Mouse (Mus musculus) neural tube, embryonic 14.5 days (tissue): ENCODE results near the gene Zfp422. TPM values are rescaled to one million over a fixed set of nuclear protein-coding genes. Genes with fewer than 3 reads are reported as not detected.

Source experiments
- ATAC-seq: fragments of 200-750 bp; cut with Nextera tagmentation; 2 replicates; pipeline ENCODE4 v1.8.0; 2017; ENCODE audit warnings: low read depth, mild to moderate bottlenecking, moderate TSS enrichment, moderate library complexity
- H3K27ac ChIP-seq: fragments of 300-500 bp; sonication (generic); 2 replicates; pipeline ENCODE4 v1.5.1; 2014; ENCODE audit warnings: low read depth, mild to moderate bottlenecking, control low read depth, low read length, moderate library complexity, mixed read lengths
- H3K27me3 ChIP-seq: fragments of 300-500 bp; sonication (generic); 2 replicates; pipeline ENCODE4 v1.6.1; 2014; ENCODE audit warnings: low read length; ENCODE audit not compliant: control insufficient read depth, insufficient read depth
- H3K36me3 ChIP-seq: fragments of 300-500 bp; sonication (generic); 2 replicates; pipeline ENCODE4 v1.6.1; 2014; ENCODE audit warnings: low read length, mixed read lengths; ENCODE audit not compliant: control insufficient read depth, insufficient read depth
- H3K4me1 ChIP-seq: fragments of 300-500 bp; sonication (generic); 2 replicates; pipeline ENCODE4 v1.6.1; 2014; ENCODE audit warnings: low read length; ENCODE audit not compliant: control insufficient read depth, insufficient read depth
- H3K4me2 ChIP-seq: fragments of 300-500 bp; sonication (generic); 2 replicates; pipeline ENCODE4 v1.6.1; 2014; ENCODE audit warnings: mild to moderate bottlenecking, low read depth, low read length, control low read depth
- H3K4me3 ChIP-seq: fragments of 300-500 bp; sonication (generic); 2 replicates; pipeline ENCODE4 v1.5.1; 2014; ENCODE audit warnings: low read depth, low read length, control low read depth, mixed read lengths
- H3K9ac ChIP-seq: fragments of 300-500 bp; sonication (generic); replicated peaks from 2 replicates; pipeline ENCODE4 v1.6.1; 2014; ENCODE audit warnings: low read depth, mild to moderate bottlenecking, control low read depth, low read length, mixed read lengths
- H3K9me3 ChIP-seq: fragments of 300-500 bp; sonication (generic); 2 replicates; pipeline ENCODE4 v1.6.1; 2016; ENCODE audit warnings: low read length; ENCODE audit not compliant: control insufficient read depth
- WGBS: fragments of 180-500 bp; shearing (Covaris S2); extraction: QIAGEN DNeasy Blood & Tissue Kit; methylation state at CpG from one replicate; pipeline ENCODE4 v1.1.7; 2014; 5-methylcytosine and 5-hydroxymethylcytosine counted together
- polyA plus RNA-seq: library from polyadenylated mRNA; unstranded; fragments of >200 nt; fragmentation: Nextera tagmentation; extraction: Ambion mirVana; gene quantifications from 2 replicates; pipeline ENCODE4 v1.2.1, GENCODE M21; 2014

The Zfp422 gene
- polyA plus RNA-seq, 1 experiment from 2014 or later, result 133 TPM

- no peak overlapping the region for H3K4me3 ChIP-seq
- 60% methylated on average over 2 of the region's 2 CpGs for WGBS
- no peaks in the 10 kb centered on the region for H3K36me3 ChIP-seq
- no peak for ATAC-seq
- no peaks in the 10 kb centered on the region for H3K9me3 ChIP-seq
- no peak overlapping the region for H3K27ac ChIP-seq
- no peak overlapping the region for H3K9ac ChIP-seq
- H3K4me1 ChIP-seq, result no peaks in the 10 kb centered on the region
- H3K27me3 ChIP-seq, result no peaks in the 10 kb centered on the region
- no peak overlapping the region for H3K4me2 ChIP-seq
These were observed 10.9 kb upstream of the Zfp422 start for GRCm38 (mm10) chr6:116639663-116640062.

DNA sequence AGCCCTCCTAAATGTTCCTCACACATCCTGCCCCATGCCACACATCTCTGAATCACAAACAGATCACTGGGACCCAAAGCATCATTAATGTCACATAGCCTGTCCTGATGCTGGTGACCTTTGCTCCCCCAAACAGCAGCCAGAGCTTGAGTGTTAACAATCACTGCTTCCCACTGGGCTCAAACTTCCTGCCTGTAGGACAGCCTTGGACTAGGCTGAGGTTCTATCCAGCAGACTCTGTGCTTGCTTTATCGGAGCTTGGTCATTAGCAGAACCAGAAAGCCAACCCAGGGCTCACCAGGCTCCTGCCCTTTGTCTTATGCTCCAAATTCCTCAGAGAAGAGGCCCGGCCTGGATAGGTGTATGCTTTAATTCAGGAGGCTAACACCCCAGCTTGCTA, 10.1 kb upstream of the Zfp422 start:
- ATAC-seq, result no peak
- Histone ChIP-seq H3K27me3 (no peaks in the 10 kb centered on the region), H3K9me3 (no peaks in the 10 kb centered on the region), H3K27ac (no peak overlapping the region), H3K4me3 (no peak overlapping the region), H3K4me1 (no peaks in the 10 kb centered on the region), H3K4me2 (no peak overlapping the region), H3K9ac (no peak overlapping the region), H3K36me3 (no peaks in the 10 kb centered on the region)
- WGBS, result 85% methylated on average over 2 of the region's 2 CpGs

DNA sequence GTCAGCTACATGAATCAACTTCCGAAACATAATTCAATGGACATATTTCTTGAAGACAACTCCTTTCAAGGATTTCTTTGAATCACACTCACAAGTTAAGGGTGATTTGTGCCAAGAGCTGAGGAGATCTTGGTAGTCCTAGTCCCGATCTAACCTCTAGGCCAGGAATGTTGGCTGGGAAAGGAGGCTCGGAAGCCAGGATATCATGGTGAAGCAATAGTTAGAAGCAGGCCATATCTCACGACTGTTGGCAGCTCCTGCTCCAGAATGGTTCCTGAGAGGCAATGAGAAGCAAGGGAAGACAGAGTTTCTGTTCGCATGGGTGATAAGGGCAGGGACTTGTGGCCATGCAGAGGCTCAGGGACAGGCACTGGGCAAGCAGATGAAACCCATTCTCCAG, 8.7 kb upstream of the Zfp422 start:
- H3K27ac ChIP-seq, result no peak overlapping the region
- no peaks in the 10 kb centered on the region for H3K36me3 ChIP-seq
- H3K9ac ChIP-seq, result no peak overlapping the region
- no peak overlapping the region for H3K4me2 ChIP-seq
- H3K4me3 ChIP-seq, result no peak overlapping the region
- ATAC-seq, result no peak
- H3K27me3 ChIP-seq, result no peaks in the 10 kb centered on the region
- H3K9me3 ChIP-seq, result no peaks in the 10 kb centered on the region
- no peaks in the 10 kb centered on the region for H3K4me1 ChIP-seq
- 90% methylated on average over 5 of the region's 5 CpGs for WGBS

DNA sequence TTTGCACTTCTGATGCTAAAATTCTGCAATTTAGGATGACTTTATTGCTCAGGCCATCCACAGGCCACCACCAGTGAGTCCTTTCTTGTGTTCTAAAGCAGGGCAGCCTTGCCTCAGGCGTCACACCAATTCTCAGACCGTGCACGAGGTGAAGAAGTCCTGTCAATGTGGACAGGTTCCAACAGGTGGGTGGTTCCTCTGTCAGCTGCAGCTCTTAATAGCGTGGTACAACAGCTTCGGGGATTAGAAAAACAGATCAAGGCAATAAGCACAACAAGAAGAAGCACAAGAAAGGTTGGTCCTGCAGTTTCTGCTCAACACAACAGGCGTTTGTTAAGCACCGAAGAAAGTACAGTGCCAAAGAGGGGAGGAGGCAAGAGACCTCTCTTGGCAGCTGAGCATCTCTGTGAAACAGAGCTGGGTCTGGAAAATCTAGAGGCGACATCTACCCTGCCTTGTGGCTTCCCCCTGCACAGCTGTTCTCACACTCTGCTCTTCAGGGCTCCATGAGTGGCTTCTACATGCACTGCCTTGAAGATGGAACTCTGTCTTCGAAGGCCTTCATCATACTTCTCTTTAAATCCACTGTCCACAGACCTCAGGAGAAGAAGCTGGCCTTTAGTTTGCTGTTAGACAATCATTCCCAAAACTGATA, 7.9 kb upstream of the Zfp422 start:
- Histone ChIP-seq H3K27ac (no peak overlapping the region), H3K9me3 (no peaks in the 10 kb centered on the region), H3K4me1 (no peaks in the 10 kb centered on the region), H3K36me3 (no peaks in the 10 kb centered on the region), H3K4me3 (no peak overlapping the region), H3K4me2 (no peak overlapping the region), H3K9ac (no peak overlapping the region), H3K27me3 (no peaks in the 10 kb centered on the region)
- ATAC-seq, result no peak
- WGBS, result 85% methylated on average over 9 of the region's 9 CpGs

- WGBS, result 75% methylated on average over 10 of the region's 10 CpGs
- Histone ChIP-seq H3K36me3 (no peaks in the 10 kb centered on the region), H3K4me3 (no peak overlapping the region), H3K9ac (no peak overlapping the region), H3K9me3 (no peaks in the 10 kb centered on the region), H3K4me1 (no peaks in the 10 kb centered on the region), H3K27ac (0 out of 2 replicates have a peak overlapping the region, but pooled peaks have one; percentile 39), H3K4me2 (no peak overlapping the region), H3K27me3 (no peaks in the 10 kb centered on the region)
- no peak for ATAC-seq
These were observed 6.7 kb upstream of the Zfp422 start for GRCm38 (mm10) chr6:116635251-116636180.

DNA sequence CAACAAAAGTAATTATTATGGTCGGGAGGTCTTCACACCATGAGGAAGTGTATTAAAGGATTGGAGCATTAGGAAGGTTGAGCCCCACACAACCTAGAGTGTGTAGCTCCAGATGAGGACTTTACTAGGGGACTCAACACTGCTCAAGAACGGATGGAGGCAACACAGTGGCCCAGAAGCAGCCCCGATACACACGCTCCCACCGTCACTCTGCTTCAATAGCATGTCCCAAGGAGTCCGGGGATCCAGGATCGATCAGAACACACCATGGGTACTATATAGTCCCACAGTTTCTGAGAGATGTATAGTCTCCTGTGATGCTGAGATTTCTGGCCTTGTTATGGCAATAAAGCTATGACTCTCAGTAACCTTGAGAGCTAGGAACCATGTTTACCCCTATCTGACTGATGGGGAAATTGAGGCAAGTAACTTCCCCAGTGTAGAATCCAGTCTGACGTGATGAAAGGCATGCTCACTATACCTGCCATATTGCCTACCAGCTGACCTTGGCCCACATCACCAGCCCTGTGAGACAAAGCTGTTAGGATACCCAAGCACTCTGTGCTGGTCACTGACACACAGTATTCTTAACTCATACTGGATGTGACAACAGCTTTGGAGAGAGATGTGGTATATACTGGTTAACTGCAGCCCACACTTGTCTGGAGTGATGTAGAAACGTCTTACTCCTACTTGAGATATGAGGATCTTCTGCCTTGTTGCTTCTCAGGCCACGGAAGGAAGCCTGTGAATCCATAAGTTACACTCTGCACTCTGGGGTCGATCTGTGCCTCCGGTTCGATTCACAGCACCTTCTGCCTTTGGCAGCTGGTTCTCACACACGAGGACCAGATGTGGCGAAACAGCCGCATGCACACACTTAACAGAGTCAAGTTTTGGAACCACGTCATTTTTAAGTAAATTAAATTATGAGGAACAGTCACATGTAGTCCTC, 5.2 kb upstream of the Zfp422 start:
- 96% methylated on average over 17 of the region's 17 CpGs for WGBS
- Histone ChIP-seq H3K4me1 (no peaks in the 10 kb centered on the region; the same call in 1 of the 2 replicates), H3K4me2 (no peak overlapping the region), H3K27ac (no peak overlapping the region), H3K4me3 (no peak overlapping the region), H3K9me3 (no peaks in the 10 kb centered on the region), H3K36me3 (no peaks in the 10 kb centered on the region), H3K27me3 (no peaks in the 10 kb centered on the region), H3K9ac (no peak overlapping the region)
- ATAC-seq, result no peak

DNA sequence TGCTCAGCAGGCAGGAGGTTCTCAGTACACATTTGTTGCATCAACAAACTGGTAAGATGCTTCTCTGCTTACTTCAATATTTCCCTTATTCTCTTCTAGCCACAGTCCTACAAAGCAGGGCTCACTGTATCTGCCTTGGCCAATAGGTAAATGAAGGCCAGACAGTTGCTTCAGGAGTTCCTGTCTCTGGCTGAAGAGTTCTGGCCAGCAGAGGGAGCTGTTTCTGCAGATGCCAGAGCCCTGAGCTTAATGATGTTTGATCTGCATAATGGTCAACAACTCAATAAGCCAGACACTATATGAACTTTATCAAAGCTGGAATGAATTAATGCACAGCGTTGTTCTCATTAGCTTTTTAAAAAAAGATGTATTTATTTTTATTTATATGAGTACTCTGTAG, 3.3 kb upstream of the Zfp422 start:
- ATAC-seq, result no peak
- Histone ChIP-seq H3K4me3 (no peak overlapping the region), H3K36me3 (no peaks in the 10 kb centered on the region), H3K9me3 (no peaks in the 10 kb centered on the region), H3K9ac (no peak overlapping the region), H3K4me1 (peaks cover 5% of the 10 kb centered on the region; the same call in 1 of the 2 replicates), H3K27me3 (no peaks in the 10 kb centered on the region), H3K4me2 (no peak overlapping the region), H3K27ac (no peak overlapping the region)
- WGBS, result 62% methylated on average over 1 of the region's 1 CpGs

GRCm38 (mm10) chr6:116629766-116630165, 967 bp upstream of the Zfp422 start:
- Histone ChIP-seq H3K4me2 (no peak overlapping the region), H3K4me3 (no peak overlapping the region), H3K9ac (no peak overlapping the region), H3K4me1 (peaks cover 7% of the 10 kb centered on the region; the same call in 1 of the 2 replicates), H3K9me3 (no peaks in the 10 kb centered on the region), H3K36me3 (peaks cover 6% of the 10 kb centered on the region), H3K27ac (peak overlapping the region; percentile 28; the same call in 1 of the 2 replicates), H3K27me3 (no peaks in the 10 kb centered on the region)
- WGBS, result 68% methylated on average over 10 of the region's 10 CpGs
- ATAC-seq, result no peak
